Mouse (Mus musculus): Measurements from ENCODE around the gene Inpp4b. TPM values are rescaled to one million over a fixed set of nuclear protein-coding genes. Genes with fewer than 3 reads are reported as not detected.

Gene Inpp4b
- polyA plus RNA-seq, 1 experiment from 2014 or later = 2.1 TPM

- WGBS = 90% methylated on average over 4 of the region's 4 CpGs
- no peak overlapping the region for H3K27ac ChIP-seq
These were observed 256.9 kb downstream of the Inpp4b start for GRCm38 (mm10) chr8:81599209-81599608.

GRCm38 (mm10) chr8:81601136-81601535, 258.8 kb downstream of the Inpp4b start:
- Histone ChIP-seq H3K4me2 (no peak overlapping the region), H3K27ac (no peak overlapping the region), H3K36me3 (ENCODE audit: poor library complexity, severe bottlenecking) (no peaks in the 10 kb centered on the region), H3K9ac (no peak overlapping the region), H3K4me1 (no peaks in the 10 kb centered on the region), H3K9me3 (replicated peaks) (no peaks in the 10 kb centered on the region), H3K27me3 (no peaks in the 10 kb centered on the region), H3K4me3 (no peak overlapping the region)
- ATAC-seq = no peak

More at GRCm38 (mm10) chr8:81599209-81599608, 256.9 kb downstream of the Inpp4b start:
- Histone ChIP-seq H3K4me1 (no peaks in the 10 kb centered on the region), H3K36me3 (ENCODE audit: poor library complexity, severe bottlenecking) (no peaks in the 10 kb centered on the region), H3K4me3 (no peak overlapping the region), H3K9me3 (replicated peaks) (no peaks in the 10 kb centered on the region), H3K9ac (no peak overlapping the region), H3K27me3 (no peaks in the 10 kb centered on the region), H3K4me2 (no peak overlapping the region)
- no peak for ATAC-seq

- 85% methylated on average over 1 of the region's 1 CpGs for WGBS
- no peak for ATAC-seq
- no peak overlapping the region for H3K9ac ChIP-seq
These were observed 265.7 kb downstream of the Inpp4b start for GRCm38 (mm10) chr8:81608082-81608481.

GRCm38 (mm10) chr8:81609064-81609463, 266.7 kb downstream of the Inpp4b start:
- Histone ChIP-seq H3K4me1 (no peaks in the 10 kb centered on the region), H3K9ac (no peak overlapping the region), H3K4me3 (no peak overlapping the region), H3K27ac (no peak overlapping the region), H3K9me3 (replicated peaks) (no peaks in the 10 kb centered on the region), H3K36me3 (ENCODE audit: poor library complexity, severe bottlenecking) (no peaks in the 10 kb centered on the region), H3K27me3 (no peaks in the 10 kb centered on the region), H3K4me2 (no peak overlapping the region)
- ATAC-seq = no peak
- 76% methylated on average over 4 of the region's 4 CpGs for WGBS

More at GRCm38 (mm10) chr8:81608082-81608481, 265.7 kb downstream of the Inpp4b start:
- no peak overlapping the region for H3K27ac ChIP-seq
- no peaks in the 10 kb centered on the region for H3K36me3 ChIP-seq (ENCODE audit: poor library complexity, severe bottlenecking)
- no peak overlapping the region for H3K4me3 ChIP-seq
- no peaks in the 10 kb centered on the region for H3K9me3 ChIP-seq (replicated peaks)
- no peak overlapping the region for H3K4me2 ChIP-seq
- H3K27me3 ChIP-seq = no peaks in the 10 kb centered on the region
- no peaks in the 10 kb centered on the region for H3K4me1 ChIP-seq

- ATAC-seq = no peak
- Histone ChIP-seq H3K27me3 (no peaks in the 10 kb centered on the region), H3K27ac (no peak overlapping the region), H3K9ac (no peak overlapping the region), H3K4me1 (no peaks in the 10 kb centered on the region), H3K36me3 (ENCODE audit: poor library complexity, severe bottlenecking) (no peaks in the 10 kb centered on the region), H3K4me2 (no peak overlapping the region), H3K4me3 (no peak overlapping the region), H3K9me3 (replicated peaks) (no peaks in the 10 kb centered on the region)
- 68% methylated on average over 2 of the region's 2 CpGs for WGBS
These were observed 270.3 kb downstream of the Inpp4b start for GRCm38 (mm10) chr8:81612611-81613010.

GRCm38 (mm10) chr8:81614135-81614534, 271.8 kb downstream of the Inpp4b start:
- WGBS = 73% methylated on average over 1 of the region's 1 CpGs

GRCm38 (mm10) chr8:81614605-81615004, 272.2 kb downstream of the Inpp4b start:
- Histone ChIP-seq H3K27me3 (no peaks in the 10 kb centered on the region), H3K4me1 (no peaks in the 10 kb centered on the region), H3K9ac (no peak overlapping the region), H3K4me3 (no peak overlapping the region), H3K9me3 (replicated peaks) (no peaks in the 10 kb centered on the region), H3K27ac (no peak overlapping the region), H3K4me2 (no peak overlapping the region), H3K36me3 (ENCODE audit: poor library complexity, severe bottlenecking) (no peaks in the 10 kb centered on the region)
- no peak for ATAC-seq
- 85% methylated on average over 2 of the region's 2 CpGs for WGBS

More at GRCm38 (mm10) chr8:81614135-81614534, 271.8 kb downstream of the Inpp4b start:
- Histone ChIP-seq H3K36me3 (ENCODE audit: poor library complexity, severe bottlenecking) (no peaks in the 10 kb centered on the region), H3K9me3 (replicated peaks) (no peaks in the 10 kb centered on the region), H3K9ac (no peak overlapping the region), H3K4me2 (no peak overlapping the region), H3K27me3 (no peaks in the 10 kb centered on the region), H3K4me3 (no peak overlapping the region), H3K27ac (no peak overlapping the region), H3K4me1 (no peaks in the 10 kb centered on the region)
- no peak for ATAC-seq

GRCm38 (mm10) chr8:81615552-81615951, 273.2 kb downstream of the Inpp4b start:
- WGBS = 69% methylated on average over 1 of the region's 1 CpGs
- ATAC-seq = no peak
- Histone ChIP-seq H3K9me3 (replicated peaks) (no peaks in the 10 kb centered on the region), H3K27ac (no peak overlapping the region), H3K36me3 (ENCODE audit: poor library complexity, severe bottlenecking) (no peaks in the 10 kb centered on the region), H3K9ac (no peak overlapping the region), H3K27me3 (no peaks in the 10 kb centered on the region), H3K4me1 (no peaks in the 10 kb centered on the region), H3K4me2 (no peak overlapping the region), H3K4me3 (no peak overlapping the region)

- no peak overlapping the region for H3K4me3 ChIP-seq
- no peaks in the 10 kb centered on the region for H3K36me3 ChIP-seq (ENCODE audit: poor library complexity, severe bottlenecking)
- H3K27ac ChIP-seq = no peak overlapping the region
- H3K9me3 ChIP-seq (replicated peaks) = no peaks in the 10 kb centered on the region
- no peak overlapping the region for H3K4me2 ChIP-seq
- ATAC-seq = no peak
- WGBS = 95% methylated on average over 3 of the region's 3 CpGs
- no peaks in the 10 kb centered on the region for H3K27me3 ChIP-seq
- H3K4me1 ChIP-seq = no peaks in the 10 kb centered on the region
- no peak overlapping the region for H3K9ac ChIP-seq
These were observed 276.6 kb downstream of the Inpp4b start for GRCm38 (mm10) chr8:81618918-81619317.

GRCm38 (mm10) chr8:81635015-81635414, 292.7 kb downstream of the Inpp4b start:
- H3K27me3 ChIP-seq = no peaks in the 10 kb centered on the region
- H3K27ac ChIP-seq = no peak overlapping the region
- no peak overlapping the region for H3K4me3 ChIP-seq
- H3K4me1 ChIP-seq = no peaks in the 10 kb centered on the region
- ATAC-seq = no peak
- no peaks in the 10 kb centered on the region for H3K9me3 ChIP-seq (replicated peaks)
- H3K36me3 ChIP-seq (ENCODE audit: poor library complexity, severe bottlenecking) = no peaks in the 10 kb centered on the region
- no peak overlapping the region for H3K4me2 ChIP-seq
- WGBS = 91% methylated on average over 1 of the region's 1 CpGs
- H3K9ac ChIP-seq = no peak overlapping the region

- Histone ChIP-seq H3K9ac (no peak overlapping the region), H3K9me3 (replicated peaks) (no peaks in the 10 kb centered on the region), H3K36me3 (ENCODE audit: poor library complexity, severe bottlenecking) (no peaks in the 10 kb centered on the region), H3K4me1 (no peaks in the 10 kb centered on the region), H3K4me3 (no peak overlapping the region), H3K27me3 (no peaks in the 10 kb centered on the region), H3K4me2 (no peak overlapping the region), H3K27ac (no peak overlapping the region)
- 89% methylated on average over 2 of the region's 2 CpGs for WGBS
- no peak for ATAC-seq
These were observed 293.7 kb downstream of the Inpp4b start for GRCm38 (mm10) chr8:81635912-81636583.

- Histone ChIP-seq H3K27ac (no peak overlapping the region), H3K9me3 (replicated peaks) (no peaks in the 10 kb centered on the region), H3K27me3 (no peaks in the 10 kb centered on the region), H3K4me3 (no peak overlapping the region), H3K9ac (no peak overlapping the region), H3K4me1 (no peaks in the 10 kb centered on the region), H3K36me3 (ENCODE audit: poor library complexity, severe bottlenecking) (no peaks in the 10 kb centered on the region), H3K4me2 (no peak overlapping the region)
- 88% methylated on average over 3 of the region's 3 CpGs for WGBS
- ATAC-seq = no peak
These were observed 296.1 kb downstream of the Inpp4b start for GRCm38 (mm10) chr8:81638478-81638877.

GRCm38 (mm10) chr8:81639820-81640219, 297.5 kb downstream of the Inpp4b start:
- H3K9ac ChIP-seq = no peak overlapping the region
- H3K36me3 ChIP-seq (ENCODE audit: poor library complexity, severe bottlenecking) = no peaks in the 10 kb centered on the region
- ATAC-seq = no peak
- no peak overlapping the region for H3K4me3 ChIP-seq
- no peaks in the 10 kb centered on the region for H3K27me3 ChIP-seq
- no peak overlapping the region for H3K27ac ChIP-seq
- H3K4me1 ChIP-seq = no peaks in the 10 kb centered on the region
- no peak overlapping the region for H3K4me2 ChIP-seq
- 85% methylated on average over 4 of the region's 4 CpGs for WGBS
- no peaks in the 10 kb centered on the region for H3K9me3 ChIP-seq (replicated peaks)
